Mouse (Mus musculus): ENCODE measurements around the gene Tspan5. TPM values are rescaled to one million over a fixed set of nuclear protein-coding genes. Genes with fewer than 3 reads are reported as not detected.
A peak's percentile ranks its signal among the peaks of the same experiment; 100 is the strongest.

Gene Tspan5
- polyA plus RNA-seq, 1 experiment from 2014 or later = 21.9 TPM

- no peak overlapping the region for H3K4me3 ChIP-seq (ENCODE audit: low read depth, low read length)
- DNase-seq (ENCODE audit: low spot score) (no peak), ATAC-seq (ENCODE audit: low FRiP score, low TSS enrichment) (no peak)
- H3K9ac ChIP-seq (ENCODE audit: low read length) = no peak overlapping the region
- TF ChIP-seq CTCF (IDR thresholded peaks at IDR 0.05; ENCODE audit: low read depth) (no peak), EP300 (optimal IDR thresholded peaks at IDR 0.05) (no peak)
- peaks cover 3% of the 10 kb centered on the region for H3K4me1 ChIP-seq (replicated peaks; ENCODE audit: control insufficient read depth, insufficient read depth)
- no peak overlapping the region for H3K4me2 ChIP-seq (replicated peaks; ENCODE audit: low read depth)
- H3K27ac ChIP-seq (replicated peaks) = no peak overlapping the region
- H3K27me3 ChIP-seq (ENCODE audit: control insufficient read depth, insufficient read depth, low read length) = no peaks in the 10 kb centered on the region
- 56% methylated on average over 5 of the region's 5 CpGs for WGBS
- H3K36me3 ChIP-seq (ENCODE audit: control insufficient read depth, insufficient read depth, low read length) = no peaks in the 10 kb centered on the region
- H3K9me3 ChIP-seq (ENCODE audit: control insufficient read depth, low read length) = no peaks in the 10 kb centered on the region
These were observed 75.1 kb downstream of the Tspan5 start for GRCm38 (mm10) chr3:138816888-138817656.

GRCm38 (mm10) chr3:138819862-138820261 is 77.9 kb downstream of the Tspan5 start:
- ATAC-seq (ENCODE audit: low FRiP score, low TSS enrichment) = no peak
- no peaks in the 10 kb centered on the region; the same call in 1 of the 2 replicates for H3K4me1 ChIP-seq (replicated peaks; ENCODE audit: control insufficient read depth, insufficient read depth)
- WGBS = 82% methylated on average over 6 of the region's 6 CpGs

GRCm38 (mm10) chr3:138820296-138820695 is 78.3 kb downstream of the Tspan5 start:
- DNase-seq (ENCODE audit: low spot score) = no peak
- H3K4me3 ChIP-seq (ENCODE audit: low read depth, low read length) = no peak overlapping the region
- H3K4me2 ChIP-seq (replicated peaks; ENCODE audit: low read depth) = no peak overlapping the region
- no peak for ATAC-seq (ENCODE audit: low FRiP score, low TSS enrichment)
- no peaks in the 10 kb centered on the region; the same call in 1 of the 2 replicates for H3K4me1 ChIP-seq (replicated peaks; ENCODE audit: control insufficient read depth, insufficient read depth)
- no peaks in the 10 kb centered on the region for H3K36me3 ChIP-seq (ENCODE audit: control insufficient read depth, insufficient read depth, low read length)
- TF ChIP-seq CTCF (IDR thresholded peaks at IDR 0.05; ENCODE audit: low read depth) (no peak), EP300 (optimal IDR thresholded peaks at IDR 0.05) (no peak)
- no peak overlapping the region for H3K27ac ChIP-seq (replicated peaks)
- 78% methylated on average over 5 of the region's 5 CpGs for WGBS
- H3K9me3 ChIP-seq (ENCODE audit: control insufficient read depth, low read length) = no peaks in the 10 kb centered on the region
- no peak overlapping the region for H3K9ac ChIP-seq (ENCODE audit: low read length)
- no peaks in the 10 kb centered on the region for H3K27me3 ChIP-seq (ENCODE audit: control insufficient read depth, insufficient read depth, low read length)

More at GRCm38 (mm10) chr3:138819862-138820261, 77.9 kb downstream of the Tspan5 start:
- H3K9ac ChIP-seq (ENCODE audit: low read length) = no peak overlapping the region
- H3K4me3 ChIP-seq (ENCODE audit: low read depth, low read length) = no peak overlapping the region
- TF ChIP-seq CTCF (IDR thresholded peaks at IDR 0.05; ENCODE audit: low read depth) (no peak), EP300 (optimal IDR thresholded peaks at IDR 0.05) (no peak)
- no peaks in the 10 kb centered on the region for H3K36me3 ChIP-seq (ENCODE audit: control insufficient read depth, insufficient read depth, low read length)
- no peak overlapping the region for H3K27ac ChIP-seq (replicated peaks)
- H3K4me2 ChIP-seq (replicated peaks; ENCODE audit: low read depth) = no peak overlapping the region
- no peak for DNase-seq (ENCODE audit: low spot score)
- no peaks in the 10 kb centered on the region for H3K27me3 ChIP-seq (ENCODE audit: control insufficient read depth, insufficient read depth, low read length)
- no peaks in the 10 kb centered on the region for H3K9me3 ChIP-seq (ENCODE audit: control insufficient read depth, low read length)

- ATAC-seq (ENCODE audit: low FRiP score, low TSS enrichment) (peak; percentile 21; the same call in 1 of the 2 replicates), DNase-seq (ENCODE audit: low spot score) (no peak)
- H3K9me3 ChIP-seq (ENCODE audit: control insufficient read depth, low read length) = no peaks in the 10 kb centered on the region
- no peaks in the 10 kb centered on the region; the same call in 1 of the 2 replicates for H3K4me1 ChIP-seq (replicated peaks; ENCODE audit: control insufficient read depth, insufficient read depth)
- TF ChIP-seq EP300 (optimal IDR thresholded peaks at IDR 0.05) = no peak
- TF ChIP-seq CTCF (IDR thresholded peaks at IDR 0.05; ENCODE audit: low read depth) = peak; percentile 32; the same call in 1 of the 2 replicates
- H3K4me3 ChIP-seq (ENCODE audit: low read depth, low read length) = no peak overlapping the region
- no peak overlapping the region for H3K27ac ChIP-seq (replicated peaks)
- H3K4me2 ChIP-seq (replicated peaks; ENCODE audit: low read depth) = no peak overlapping the region
- WGBS = 43% methylated on average over 5 of the region's 5 CpGs
- H3K36me3 ChIP-seq (ENCODE audit: control insufficient read depth, insufficient read depth, low read length) = no peaks in the 10 kb centered on the region
- no peak overlapping the region for H3K9ac ChIP-seq (ENCODE audit: low read length)
- H3K27me3 ChIP-seq (ENCODE audit: control insufficient read depth, insufficient read depth, low read length) = no peaks in the 10 kb centered on the region
These were observed 80.0 kb downstream of the Tspan5 start for GRCm38 (mm10) chr3:138821886-138822445.

DNA sequence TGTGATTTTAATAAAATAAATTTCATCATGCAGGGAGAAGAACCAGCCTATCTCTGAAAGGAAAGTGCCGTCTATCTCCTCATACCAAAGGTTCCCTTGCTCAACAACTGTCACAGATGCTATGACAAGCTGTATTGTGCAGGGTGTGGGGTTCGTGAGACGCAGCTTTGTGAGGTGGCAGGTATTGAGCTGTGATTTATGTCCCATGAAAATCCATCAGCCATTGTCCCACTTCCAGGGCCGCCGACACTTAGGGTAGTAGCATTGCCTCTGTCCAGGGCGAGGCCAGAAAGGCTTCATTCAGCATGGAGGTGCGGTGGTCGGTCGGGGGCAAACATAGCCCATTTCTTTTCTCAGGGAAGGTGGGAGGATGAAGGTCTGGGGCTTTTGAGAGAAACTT is 81.9 kb downstream of the Tspan5 start:
- WGBS = 72% methylated on average over 9 of the region's 9 CpGs

DNA sequence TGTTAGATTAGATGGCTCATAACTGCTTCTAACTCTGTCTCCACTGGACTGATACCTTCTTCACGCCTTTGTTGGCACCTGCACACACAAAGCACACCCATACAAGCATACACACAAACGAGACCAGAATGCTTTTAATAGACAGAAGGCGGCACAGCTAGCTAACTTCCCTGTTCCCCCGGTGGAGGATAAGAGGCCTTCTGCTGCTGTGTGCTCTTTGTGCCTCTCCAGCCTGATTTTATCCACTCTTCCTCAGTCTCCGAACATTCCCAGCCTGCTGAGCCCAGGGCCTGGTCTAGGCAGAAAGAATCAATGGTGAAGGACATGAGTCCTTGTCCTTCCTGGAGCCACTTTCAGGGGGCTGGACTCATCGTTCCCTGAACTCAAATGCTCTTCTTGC is 83.3 kb downstream of the Tspan5 start:
- Histone ChIP-seq H3K27me3 (ENCODE audit: control insufficient read depth, insufficient read depth, low read length) (no peaks in the 10 kb centered on the region), H3K9ac (ENCODE audit: low read length) (no peak overlapping the region), H3K4me1 (replicated peaks; ENCODE audit: control insufficient read depth, insufficient read depth) (no peaks in the 10 kb centered on the region; the same call in 1 of the 2 replicates), H3K4me3 (ENCODE audit: low read depth, low read length) (no peak overlapping the region), H3K36me3 (ENCODE audit: control insufficient read depth, insufficient read depth, low read length) (no peaks in the 10 kb centered on the region), H3K9me3 (ENCODE audit: control insufficient read depth, low read length) (no peaks in the 10 kb centered on the region), H3K27ac (replicated peaks) (no peak overlapping the region), H3K4me2 (replicated peaks; ENCODE audit: low read depth) (no peak overlapping the region)
- 76% methylated on average over 6 of the region's 6 CpGs for WGBS
- no peak for DNase-seq (ENCODE audit: low spot score)
- no peak for ATAC-seq (ENCODE audit: low FRiP score, low TSS enrichment)
- TF ChIP-seq CTCF (IDR thresholded peaks at IDR 0.05; ENCODE audit: low read depth) (no peak), EP300 (optimal IDR thresholded peaks at IDR 0.05) (no peak)

More for the DNA sequence above, 81.9 kb downstream of the Tspan5 start:
- no peaks in the 10 kb centered on the region for H3K36me3 ChIP-seq (ENCODE audit: control insufficient read depth, insufficient read depth, low read length)
- H3K4me3 ChIP-seq (ENCODE audit: low read depth, low read length) = no peak overlapping the region
- H3K9ac ChIP-seq (ENCODE audit: low read length) = no peak overlapping the region
- H3K4me2 ChIP-seq (replicated peaks; ENCODE audit: low read depth) = no peak overlapping the region
- no peak overlapping the region for H3K27ac ChIP-seq (replicated peaks)
- no peaks in the 10 kb centered on the region; the same call in 1 of the 2 replicates for H3K4me1 ChIP-seq (replicated peaks; ENCODE audit: control insufficient read depth, insufficient read depth)
- TF ChIP-seq CTCF (IDR thresholded peaks at IDR 0.05; ENCODE audit: low read depth) (no peak), EP300 (optimal IDR thresholded peaks at IDR 0.05) (no peak)
- ATAC-seq (ENCODE audit: low FRiP score, low TSS enrichment) (no peak), DNase-seq (ENCODE audit: low spot score) (no peak)
- H3K9me3 ChIP-seq (ENCODE audit: control insufficient read depth, low read length) = no peaks in the 10 kb centered on the region
- no peaks in the 10 kb centered on the region for H3K27me3 ChIP-seq (ENCODE audit: control insufficient read depth, insufficient read depth, low read length)
